Mouse (Mus musculus): ENCODE measurements around the gene Tubb2b. TPM values are rescaled to one million over a fixed set of nuclear protein-coding genes. Genes with fewer than 3 reads are reported as not detected.
"Not testable (repeated sequence)": the region's sequence is repeated elsewhere in the genome, so short reads cannot be mapped to it uniquely, and the experiment has no call there.

The Tubb2b gene
- polyA plus RNA-seq, 1 experiment from 2014 or later, result 32.1 TPM

- H3K27ac ChIP-seq (ENCODE audit: low read length), result no peak overlapping the region
- H3K9me3 ChIP-seq (ENCODE audit: control insufficient read depth, low read depth, low read length), result no peaks in the 10 kb centered on the region
- H3K4me1 ChIP-seq (ENCODE audit: control insufficient read depth, insufficient read depth, low read length), result no peaks in the 10 kb centered on the region
- H3K4me3 ChIP-seq (ENCODE audit: low read depth, low read length), result no peak overlapping the region
- H3K4me2 ChIP-seq (replicated peaks; ENCODE audit: low read depth, low read length), result no peak overlapping the region
- no peaks in the 10 kb centered on the region for H3K27me3 ChIP-seq (ENCODE audit: control insufficient read depth, insufficient read depth, low read length)
- no peak overlapping the region for H3K9ac ChIP-seq (replicated peaks; ENCODE audit: low read depth, low read length)
- ATAC-seq (ENCODE audit: insufficient number of reproducible peaks, insufficient read depth, low FRiP score, low read depth), result no peak
- 45% methylated on average over 6 of the region's 7 CpGs for WGBS
- H3K36me3 ChIP-seq (ENCODE audit: control insufficient read depth, insufficient read depth, low read length), result no peaks in the 10 kb centered on the region
Observed at GRCm38 (mm10) chr13:34095542-34096435, 34.5 kb downstream of the Tubb2b start.

GRCm38 (mm10) chr13:34089358-34089757, 40.9 kb downstream of the Tubb2b start:
- Histone ChIP-seq H3K9ac (replicated peaks; ENCODE audit: low read depth, low read length) (no peak overlapping the region), H3K27ac (ENCODE audit: low read length) (peak overlapping the region; percentile 52; the same call in 1 of the 2 replicates), H3K9me3 (ENCODE audit: control insufficient read depth, low read depth, low read length) (no peaks in the 10 kb centered on the region), H3K4me1 (ENCODE audit: control insufficient read depth, insufficient read depth, low read length) (peaks cover 11% of the 10 kb centered on the region), H3K36me3 (ENCODE audit: control insufficient read depth, insufficient read depth, low read length) (no peaks in the 10 kb centered on the region), H3K27me3 (ENCODE audit: control insufficient read depth, insufficient read depth, low read length) (no peaks in the 10 kb centered on the region), H3K4me3 (ENCODE audit: low read depth, low read length) (no peak overlapping the region), H3K4me2 (replicated peaks; ENCODE audit: low read depth, low read length) (no peak overlapping the region)
- 31% methylated on average over 3 of the region's 3 CpGs for WGBS
- no peak for ATAC-seq (ENCODE audit: insufficient number of reproducible peaks, insufficient read depth, low FRiP score, low read depth)

GRCm38 (mm10) chr13:34088871-34089288, 41.4 kb downstream of the Tubb2b start:
- no peaks in the 10 kb centered on the region for H3K9me3 ChIP-seq (ENCODE audit: control insufficient read depth, low read depth, low read length)
- H3K27ac ChIP-seq (ENCODE audit: low read length), result peak overlapping the region; percentile 52; the same call in 1 of the 2 replicates
- H3K4me3 ChIP-seq (ENCODE audit: low read depth, low read length), result no peak overlapping the region
- peak; percentile 50; the same call in 1 of the 2 replicates for ATAC-seq (ENCODE audit: insufficient number of reproducible peaks, insufficient read depth, low FRiP score, low read depth)
- H3K4me2 ChIP-seq (replicated peaks; ENCODE audit: low read depth, low read length), result no peak overlapping the region
- H3K9ac ChIP-seq (replicated peaks; ENCODE audit: low read depth, low read length), result no peak overlapping the region
- H3K36me3 ChIP-seq (ENCODE audit: control insufficient read depth, insufficient read depth, low read length), result no peaks in the 10 kb centered on the region
- peaks cover 11% of the 10 kb centered on the region for H3K4me1 ChIP-seq (ENCODE audit: control insufficient read depth, insufficient read depth, low read length)
- no peaks in the 10 kb centered on the region for H3K27me3 ChIP-seq (ENCODE audit: control insufficient read depth, insufficient read depth, low read length)
- WGBS, result 43% methylated on average over 7 of the region's 7 CpGs

- not testable (repeated sequence) for H3K9ac ChIP-seq (replicated peaks; ENCODE audit: low read depth, low read length); H3K4me3 ChIP-seq (ENCODE audit: low read depth, low read length); H3K4me2 ChIP-seq (replicated peaks; ENCODE audit: low read depth, low read length); H3K36me3 ChIP-seq (ENCODE audit: control insufficient read depth, insufficient read depth, low read length); H3K9me3 ChIP-seq (ENCODE audit: control insufficient read depth, low read depth, low read length); H3K27me3 ChIP-seq (ENCODE audit: control insufficient read depth, insufficient read depth, low read length)
- Histone ChIP-seq H3K4me1 (ENCODE audit: control insufficient read depth, insufficient read depth, low read length) (peaks cover 11% of the 10 kb centered on the region), H3K27ac (ENCODE audit: low read length) (peak overlapping the region; percentile 52; the same call in 1 of the 2 replicates)
- peak; percentile 17; the same call in 1 of the 2 replicates for ATAC-seq (ENCODE audit: insufficient number of reproducible peaks, insufficient read depth, low FRiP score, low read depth)
- WGBS, result 53% methylated on average over 5 of the region's 5 CpGs
Observed at GRCm38 (mm10) chr13:34088201-34088649, 42.0 kb downstream of the Tubb2b start.

- Histone ChIP-seq H3K27ac (ENCODE audit: low read length) (no peak overlapping the region), H3K9ac (replicated peaks; ENCODE audit: low read depth, low read length) (no peak overlapping the region), H3K36me3 (ENCODE audit: control insufficient read depth, insufficient read depth, low read length) (no peaks in the 10 kb centered on the region), H3K9me3 (ENCODE audit: control insufficient read depth, low read depth, low read length) (no peaks in the 10 kb centered on the region), H3K4me3 (ENCODE audit: low read depth, low read length) (no peak overlapping the region), H3K4me2 (replicated peaks; ENCODE audit: low read depth, low read length) (no peak overlapping the region), H3K4me1 (ENCODE audit: control insufficient read depth, insufficient read depth, low read length) (peaks cover 11% of the 10 kb centered on the region), H3K27me3 (ENCODE audit: control insufficient read depth, insufficient read depth, low read length) (no peaks in the 10 kb centered on the region)
- WGBS, result 58% methylated on average over 7 of the region's 7 CpGs
- no peak for ATAC-seq (ENCODE audit: insufficient number of reproducible peaks, insufficient read depth, low FRiP score, low read depth)
Observed at GRCm38 (mm10) chr13:34087052-34087812, 43.0 kb downstream of the Tubb2b start.

GRCm38 (mm10) chr13:34084026-34084750, 46.1 kb downstream of the Tubb2b start:
- 48% methylated on average over 9 of the region's 9 CpGs for WGBS
- no peak for ATAC-seq (ENCODE audit: insufficient number of reproducible peaks, insufficient read depth, low FRiP score, low read depth)
- Histone ChIP-seq H3K27ac (ENCODE audit: low read length) (no peak overlapping the region), H3K27me3 (ENCODE audit: control insufficient read depth, insufficient read depth, low read length) (no peaks in the 10 kb centered on the region), H3K4me1 (ENCODE audit: control insufficient read depth, insufficient read depth, low read length) (peaks cover 4% of the 10 kb centered on the region; the same call in 1 of the 2 replicates), H3K9me3 (ENCODE audit: control insufficient read depth, low read depth, low read length) (no peaks in the 10 kb centered on the region), H3K9ac (replicated peaks; ENCODE audit: low read depth, low read length) (no peak overlapping the region), H3K36me3 (ENCODE audit: control insufficient read depth, insufficient read depth, low read length) (no peaks in the 10 kb centered on the region), H3K4me3 (ENCODE audit: low read depth, low read length) (no peak overlapping the region), H3K4me2 (replicated peaks; ENCODE audit: low read depth, low read length) (no peak overlapping the region)

GRCm38 (mm10) chr13:34081926-34082325, 48.3 kb downstream of the Tubb2b start:
- Histone ChIP-seq H3K36me3 (ENCODE audit: control insufficient read depth, insufficient read depth, low read length) (no peaks in the 10 kb centered on the region), H3K4me2 (replicated peaks; ENCODE audit: low read depth, low read length) (no peak overlapping the region), H3K4me3 (ENCODE audit: low read depth, low read length) (no peak overlapping the region), H3K27me3 (ENCODE audit: control insufficient read depth, insufficient read depth, low read length) (no peaks in the 10 kb centered on the region), H3K4me1 (ENCODE audit: control insufficient read depth, insufficient read depth, low read length) (peaks cover 5% of the 10 kb centered on the region; the same call in 1 of the 2 replicates), H3K9me3 (ENCODE audit: control insufficient read depth, low read depth, low read length) (no peaks in the 10 kb centered on the region), H3K9ac (replicated peaks; ENCODE audit: low read depth, low read length) (no peak overlapping the region), H3K27ac (ENCODE audit: low read length) (no peak overlapping the region)
- no peak for ATAC-seq (ENCODE audit: insufficient number of reproducible peaks, insufficient read depth, low FRiP score, low read depth)
- WGBS, result 69% methylated on average over 4 of the region's 4 CpGs

GRCm38 (mm10) chr13:34079801-34080200, 50.5 kb downstream of the Tubb2b start:
- no peak overlapping the region for H3K27ac ChIP-seq (ENCODE audit: low read length)
- H3K9me3 ChIP-seq (ENCODE audit: control insufficient read depth, low read depth, low read length), result no peaks in the 10 kb centered on the region
- 71% methylated on average over 3 of the region's 3 CpGs for WGBS
- peaks cover 9% of the 10 kb centered on the region; the same call in 1 of the 2 replicates for H3K4me1 ChIP-seq (ENCODE audit: control insufficient read depth, insufficient read depth, low read length)
- H3K27me3 ChIP-seq (ENCODE audit: control insufficient read depth, insufficient read depth, low read length), result no peaks in the 10 kb centered on the region
- H3K36me3 ChIP-seq (ENCODE audit: control insufficient read depth, insufficient read depth, low read length), result peaks cover 3% of the 10 kb centered on the region; the same call in 1 of the 2 replicates
- H3K9ac ChIP-seq (replicated peaks; ENCODE audit: low read depth, low read length), result no peak overlapping the region
- H3K4me3 ChIP-seq (ENCODE audit: low read depth, low read length), result no peak overlapping the region
- ATAC-seq (ENCODE audit: insufficient number of reproducible peaks, insufficient read depth, low FRiP score, low read depth), result no peak
- H3K4me2 ChIP-seq (replicated peaks; ENCODE audit: low read depth, low read length), result no peak overlapping the region

All from stomach, embryonic 14.5 days (tissue).